19 mouse cellular contexts compared by ENCODE assay signal in genomic region chr2:37837542-37837941, GRCm38 (mm10).
"Had no signal": no experiment of that assay in that cellular context is flagged by ENCODE, and none has a peak within 500 bp of the region (broad histone marks: within the 10 kb centered on the region; RNA-seq: fewer than 3 reads in every experiment).

No protein-coding gene starts in this region.

- H3K27ac ChIP-seq: liver, embryonic 13.5 days; liver, embryonic 15.5 days; midbrain, embryonic 10.5 days; midbrain, embryonic 12.5 days; neural tube, embryonic 13.5 days; neural tube, embryonic 15.5 days had no signal

- H3K9me3 ChIP-seq: liver, embryonic 13.5 days; liver, embryonic 15.5 days; midbrain, embryonic 10.5 days; midbrain, embryonic 12.5 days; neural tube, embryonic 13.5 days; neural tube, embryonic 15.5 days had no signal

- H3K36me3 ChIP-seq: liver, embryonic 15.5 days; midbrain, embryonic 10.5 days; midbrain, embryonic 12.5 days; neural tube, embryonic 15.5 days had no signal

- ATAC-seq: liver, postnatal 0 days; midbrain, embryonic 16.5 days had no signal

- H3K4me3 ChIP-seq: liver, embryonic 13.5 days; liver, embryonic 15.5 days; midbrain, embryonic 10.5 days; midbrain, embryonic 12.5 days; myocyte; neural tube, embryonic 13.5 days; neural tube, embryonic 15.5 days had no signal

- H3K9ac ChIP-seq: liver, embryonic 13.5 days; liver, embryonic 15.5 days; liver, postnatal 0 days; lung, embryonic 14.5 days; midbrain, embryonic 12.5 days; neural tube, embryonic 13.5 days; neural tube, embryonic 15.5 days had no signal

- H3K4me2 ChIP-seq: liver, embryonic 13.5 days; liver, embryonic 15.5 days; lung, embryonic 14.5 days; midbrain, embryonic 12.5 days; neural tube, embryonic 13.5 days; neural tube, embryonic 15.5 days had no signal

- H3K27me3 ChIP-seq: liver, embryonic 13.5 days; liver, embryonic 15.5 days; neural tube, embryonic 13.5 days; neural tube, embryonic 15.5 days had no signal

- DNase-seq: liver, embryonic 13.5 days; liver, postnatal 0 days; lung, embryonic 14.5 days; midbrain, embryonic 14.5 days; retina, postnatal 1 day; right cerebral cortex, adult 18-20 months; right cerebral cortex, postnatal 25 days; right cerebral cortex, postnatal 4 days; spleen, adult 18-20 months; thymus, adult 18-20 months; thymus, postnatal 14 days; thymus, postnatal 36 days had no signal
